Mouse (Mus musculus) cerebellum, adult 9-10 months (tissue): Measurements from ENCODE around the gene Grin1.
A peak's percentile ranks its signal among the peaks of the same experiment; 100 is the strongest.

Source experiments
- DNase-seq: peaks from one replicate; pipeline ENCODE4 v3.0.0; 2022

The Grin1 gene

DNA sequence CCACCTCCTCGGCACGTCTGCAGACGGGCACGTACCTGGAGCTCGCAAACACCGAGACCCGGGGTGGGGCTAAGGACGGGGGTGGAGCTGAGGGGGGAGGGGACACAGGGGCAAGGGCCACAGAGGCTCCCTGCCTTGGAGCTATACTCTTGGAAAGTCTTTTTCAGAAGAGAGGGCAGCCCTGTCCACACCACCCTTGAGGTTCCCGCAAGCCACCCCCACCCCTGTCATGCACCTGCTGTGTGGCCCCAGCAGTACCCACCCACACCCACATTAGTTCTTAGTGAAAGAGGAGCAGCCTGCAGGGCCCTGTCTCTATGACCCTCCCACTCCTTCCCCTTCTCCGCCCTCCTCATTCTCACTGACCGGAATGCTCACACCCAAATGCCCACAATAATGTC, 7.5 kb downstream of the Grin1 start:
- no peak for DNase-seq

DNA sequence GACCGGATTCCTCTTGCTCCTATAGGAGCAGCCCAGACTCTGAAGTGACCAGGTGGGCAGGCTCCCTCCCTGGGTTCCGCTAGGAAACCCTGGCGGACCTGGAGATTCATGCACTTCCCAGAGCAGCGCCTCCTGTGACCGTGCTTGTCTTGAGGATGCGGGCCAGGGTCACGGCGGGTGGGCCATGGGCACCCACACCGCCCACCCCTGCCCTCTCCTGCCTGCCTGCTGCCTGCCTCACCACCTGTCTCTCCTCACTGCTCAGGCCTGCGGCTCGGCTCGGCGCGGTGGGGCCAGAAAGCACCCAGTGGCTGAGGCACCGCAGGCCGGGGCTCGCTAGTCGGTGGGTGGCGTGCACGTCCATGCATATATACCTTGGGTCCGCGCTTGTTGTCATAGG, 8.0 kb downstream of the Grin1 start:
- no peak for DNase-seq

DNA sequence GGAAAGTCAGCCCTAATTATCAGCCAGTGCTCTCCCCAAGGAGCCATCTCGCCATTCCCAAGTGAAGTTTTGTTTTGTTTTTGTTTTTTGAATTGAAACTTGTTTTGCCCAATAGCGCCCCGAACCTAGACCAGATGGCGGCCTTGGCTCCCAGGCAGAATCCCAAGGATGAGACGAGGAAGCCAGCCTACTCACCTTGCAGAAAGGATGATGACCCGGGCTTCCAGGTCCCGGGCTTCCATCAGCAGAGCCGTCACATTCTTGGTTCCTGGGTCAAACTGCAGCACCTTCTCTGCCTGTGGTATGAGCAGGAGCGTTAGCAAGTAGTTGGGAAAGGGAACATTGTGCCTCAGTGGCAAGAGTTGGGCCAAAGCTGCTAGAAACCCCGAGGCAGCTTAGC, 8.8 kb downstream of the Grin1 start:
- DNase-seq: no peak

DNA sequence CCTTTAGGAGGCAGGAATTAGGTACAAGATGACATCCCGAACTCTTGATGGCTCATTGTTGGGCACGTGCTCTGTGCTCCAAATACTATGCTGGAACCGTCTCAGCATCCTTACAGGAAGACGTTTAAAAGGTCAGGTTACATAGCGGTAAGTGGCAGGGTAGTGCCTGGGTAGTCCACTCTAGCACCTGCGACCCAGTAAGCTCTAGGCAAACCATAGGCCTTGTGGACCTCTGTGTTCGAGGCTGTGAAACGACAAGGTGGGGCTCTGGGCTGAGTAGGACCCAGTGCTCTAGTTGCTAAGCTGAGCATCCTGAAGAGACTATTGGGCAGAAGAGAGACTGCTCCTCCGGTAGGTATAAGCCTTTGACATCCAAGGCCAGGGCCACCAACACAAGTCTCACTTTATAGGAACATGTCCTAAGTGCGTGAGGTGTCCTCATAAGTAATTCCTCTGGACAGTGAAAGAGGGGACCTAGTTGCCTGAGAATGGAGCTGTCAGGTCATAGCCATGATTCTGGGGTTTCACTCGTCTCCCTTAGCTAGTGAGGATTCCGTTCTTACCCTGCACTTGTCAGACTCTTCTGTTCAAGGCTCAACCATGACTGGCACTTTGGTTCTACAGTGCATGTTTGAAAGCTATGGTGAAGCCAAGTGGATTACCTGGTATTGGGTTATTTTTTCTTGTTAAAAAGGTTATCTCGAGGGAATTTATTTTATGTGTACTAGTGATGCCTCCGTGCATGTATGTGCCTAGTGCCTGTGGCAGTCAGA, 13.2 kb downstream of the Grin1 start:
- no peak for DNase-seq

DNA sequence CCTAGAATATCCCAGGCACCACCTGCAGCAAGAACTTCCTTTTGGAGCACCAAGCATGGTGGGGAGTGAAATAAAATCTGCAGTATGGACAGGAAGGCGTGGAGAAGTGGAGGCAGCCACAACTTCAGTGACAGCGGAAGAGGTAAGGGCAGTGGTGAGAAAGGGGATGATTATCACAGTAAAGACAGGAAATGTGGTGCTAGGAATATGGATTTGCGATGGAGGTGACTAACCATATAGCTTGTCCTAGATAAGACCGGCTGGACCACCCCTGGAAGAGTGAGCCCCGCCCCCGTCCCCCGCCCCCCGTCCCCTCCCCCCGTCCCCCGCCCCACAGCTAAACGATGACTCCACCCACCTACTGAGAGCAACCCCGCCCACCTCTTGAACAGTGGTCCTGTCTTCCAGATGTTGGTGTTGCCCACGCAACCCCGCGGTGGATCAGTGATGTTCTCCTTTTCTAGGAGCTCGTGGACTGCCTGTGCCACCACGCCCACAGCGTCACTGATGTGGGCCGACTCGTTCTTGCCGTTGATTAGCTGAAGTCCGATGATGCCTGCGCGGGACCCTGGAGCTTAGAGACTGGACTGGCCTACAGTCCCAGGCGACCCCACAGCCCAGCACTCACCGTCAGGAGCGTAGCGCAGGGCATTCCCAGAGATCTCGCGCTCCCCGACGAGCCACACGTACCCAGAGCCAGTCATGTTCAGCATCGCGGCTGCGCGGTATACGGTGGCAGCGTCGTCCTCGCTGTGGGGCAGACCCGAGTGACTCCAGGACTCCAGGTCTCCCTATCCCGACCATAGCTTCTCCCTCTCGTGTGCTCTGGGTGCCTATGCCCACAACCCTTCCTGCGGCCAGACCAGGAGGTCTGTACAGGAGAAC, 14.1 kb downstream of the Grin1 start:
- DNase-seq: no peak

DNA sequence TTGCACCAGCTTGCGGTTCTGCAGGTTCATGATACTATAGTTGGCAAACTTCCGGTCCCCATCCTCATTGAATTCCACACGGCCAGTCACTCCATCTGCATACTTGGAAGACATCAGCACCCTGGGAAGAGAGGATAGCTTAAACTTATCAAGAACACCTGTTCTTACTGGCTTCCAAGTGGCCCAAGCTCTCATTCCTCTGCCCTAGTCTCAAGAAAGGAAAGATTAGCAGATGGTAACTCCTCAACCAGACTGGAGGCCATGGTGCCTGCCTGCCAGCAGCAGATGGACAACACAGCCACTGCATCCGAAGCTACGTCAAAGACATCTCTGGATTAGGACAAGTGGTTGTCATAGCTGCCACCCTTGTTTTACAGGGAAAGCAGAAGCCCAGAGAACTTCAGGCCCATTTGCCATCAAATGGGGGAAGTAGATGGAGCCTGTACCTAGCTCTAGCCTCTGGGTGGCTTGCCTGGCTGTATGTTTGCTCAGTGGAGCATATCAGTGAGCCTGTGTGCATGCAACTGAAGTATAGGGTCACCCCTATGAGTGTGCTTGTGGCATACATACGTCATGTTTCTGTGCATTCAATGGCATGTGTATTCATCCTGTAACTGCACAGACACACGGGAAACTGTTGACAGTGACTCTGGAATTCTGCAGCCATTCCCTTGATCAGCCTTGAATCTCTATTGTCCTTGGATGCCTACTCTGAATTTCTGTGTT, 14.9 kb downstream of the Grin1 start:
- peak; percentile 92 for DNase-seq

DNA sequence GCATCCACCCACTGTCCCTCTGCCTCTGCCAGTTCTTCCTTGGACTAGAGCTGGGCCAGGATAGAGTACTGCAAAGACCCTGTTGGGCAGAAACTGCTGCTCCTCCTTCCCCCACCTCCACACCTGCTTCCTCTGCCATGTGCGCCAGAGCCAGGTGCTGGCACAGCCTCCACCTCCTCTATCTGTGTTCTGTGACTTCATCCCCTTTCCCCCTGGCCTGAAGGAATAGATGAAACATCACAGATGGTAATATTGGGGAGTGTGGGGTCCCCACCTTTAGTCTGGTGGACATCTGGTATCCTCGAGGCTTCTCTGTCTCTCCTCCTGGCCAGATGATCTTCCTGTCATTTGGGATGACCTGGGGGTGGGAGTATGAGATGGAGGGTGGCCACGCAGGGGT, 15.5 kb downstream of the Grin1 start:
- no peak for DNase-seq

DNA sequence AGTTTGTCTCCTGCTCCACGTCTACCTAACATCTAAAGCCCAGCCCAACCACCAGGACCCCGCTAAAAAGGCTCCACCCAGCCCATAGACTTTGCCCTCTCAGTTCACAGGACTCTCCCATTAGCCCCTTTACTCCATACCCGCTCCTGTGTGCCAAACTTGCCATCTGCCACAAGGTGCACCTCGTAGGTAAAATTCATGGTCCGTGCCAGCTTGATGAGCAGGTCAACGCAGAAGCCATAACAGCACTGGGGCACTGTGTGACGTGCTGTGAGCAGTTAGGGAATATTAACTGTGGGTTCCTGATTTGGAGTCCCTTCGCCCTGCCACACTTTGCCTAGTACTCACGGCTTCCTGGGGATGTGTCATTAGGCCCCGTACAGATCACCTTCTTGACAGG, 20.9 kb downstream of the Grin1 start:
- DNase-seq: peak; percentile 72

DNA sequence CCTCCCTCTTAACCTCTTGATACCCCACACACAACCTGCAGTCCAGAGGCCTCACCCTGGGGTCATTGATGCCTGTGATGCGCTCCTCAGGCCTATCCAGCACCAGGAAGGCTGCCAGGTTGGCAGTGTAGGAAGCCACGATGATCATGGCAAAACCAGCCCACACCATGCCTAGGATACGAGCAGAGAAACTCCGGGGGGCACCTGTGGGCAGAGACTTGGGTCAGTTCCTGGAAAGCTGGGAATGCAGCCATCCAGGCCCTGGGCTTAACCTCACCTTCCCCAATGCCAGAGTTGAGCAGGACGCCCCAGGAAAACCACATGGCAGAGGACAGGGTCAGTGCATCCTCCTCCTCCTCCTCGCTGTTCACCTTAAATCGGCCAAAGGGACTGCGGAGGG, 21.9 kb downstream of the Grin1 start:
- DNase-seq: peak; percentile 60

DNA sequence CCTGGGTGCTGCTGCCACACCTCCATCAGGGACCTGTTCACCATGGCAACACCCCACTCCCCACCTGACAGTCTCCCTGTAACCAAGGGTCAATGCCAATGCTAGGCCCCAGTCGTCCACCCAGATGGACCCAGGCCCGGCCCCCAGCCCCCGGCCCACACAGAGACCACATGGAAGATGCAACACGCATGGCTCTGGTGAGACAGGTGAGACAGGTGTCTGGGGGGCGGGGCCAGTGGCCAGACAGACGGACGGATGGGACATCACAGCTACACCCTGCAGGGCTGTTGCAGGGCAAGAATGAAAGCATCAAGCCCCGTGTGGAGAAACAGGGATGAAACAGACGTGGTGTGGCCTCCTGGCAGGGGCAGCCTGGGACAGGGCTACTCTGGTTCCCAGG, 25.3 kb downstream of the Grin1 start:
- DNase-seq: peak; percentile 62

DNA sequence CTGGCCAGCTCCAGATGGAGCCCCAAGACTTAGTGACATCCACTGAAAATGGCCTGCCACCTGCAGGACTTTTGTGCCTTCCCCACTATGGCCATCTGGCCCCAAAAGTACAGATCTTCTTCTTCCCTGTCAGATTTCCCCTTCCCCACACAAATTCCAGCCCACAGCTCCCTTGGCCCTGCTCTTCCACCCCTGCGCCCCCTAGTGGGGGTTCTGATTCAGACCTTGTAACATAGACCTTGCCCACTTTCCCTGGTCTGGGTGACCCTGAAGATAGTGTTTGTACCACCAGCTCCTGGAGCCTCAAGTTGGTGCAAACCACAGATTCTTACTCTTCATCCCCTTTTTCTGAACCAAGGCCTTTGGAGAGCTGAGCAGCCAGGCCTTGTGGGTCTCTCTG, 26.1 kb downstream of the Grin1 start:
- peak; percentile 84 for DNase-seq

DNA sequence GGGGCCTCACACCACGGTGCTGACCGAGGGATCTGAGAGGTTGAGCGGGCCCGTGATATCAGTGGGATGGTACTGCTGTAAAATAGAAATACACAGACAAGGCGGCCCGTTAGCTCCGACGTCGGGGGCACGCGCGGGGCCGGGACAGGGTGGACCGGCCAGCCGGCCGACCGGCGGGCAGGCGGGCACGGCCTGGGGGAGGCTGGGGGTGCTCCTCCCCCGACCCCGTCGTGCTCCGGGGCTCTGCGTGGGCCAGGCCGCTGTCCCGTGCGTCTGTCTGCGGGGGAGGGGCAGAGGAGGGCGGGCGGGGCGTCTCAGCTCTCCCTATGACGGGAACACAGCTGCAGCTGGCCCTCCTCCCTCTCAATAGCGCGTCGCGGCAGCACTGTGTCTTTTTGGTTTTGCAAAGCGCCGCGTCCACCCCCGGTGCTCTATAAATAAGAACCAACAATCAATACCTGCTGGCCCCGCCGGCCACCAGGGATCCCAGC, 26.9 kb downstream of the Grin1 start:
- peak; percentile 55 for DNase-seq

DNA sequence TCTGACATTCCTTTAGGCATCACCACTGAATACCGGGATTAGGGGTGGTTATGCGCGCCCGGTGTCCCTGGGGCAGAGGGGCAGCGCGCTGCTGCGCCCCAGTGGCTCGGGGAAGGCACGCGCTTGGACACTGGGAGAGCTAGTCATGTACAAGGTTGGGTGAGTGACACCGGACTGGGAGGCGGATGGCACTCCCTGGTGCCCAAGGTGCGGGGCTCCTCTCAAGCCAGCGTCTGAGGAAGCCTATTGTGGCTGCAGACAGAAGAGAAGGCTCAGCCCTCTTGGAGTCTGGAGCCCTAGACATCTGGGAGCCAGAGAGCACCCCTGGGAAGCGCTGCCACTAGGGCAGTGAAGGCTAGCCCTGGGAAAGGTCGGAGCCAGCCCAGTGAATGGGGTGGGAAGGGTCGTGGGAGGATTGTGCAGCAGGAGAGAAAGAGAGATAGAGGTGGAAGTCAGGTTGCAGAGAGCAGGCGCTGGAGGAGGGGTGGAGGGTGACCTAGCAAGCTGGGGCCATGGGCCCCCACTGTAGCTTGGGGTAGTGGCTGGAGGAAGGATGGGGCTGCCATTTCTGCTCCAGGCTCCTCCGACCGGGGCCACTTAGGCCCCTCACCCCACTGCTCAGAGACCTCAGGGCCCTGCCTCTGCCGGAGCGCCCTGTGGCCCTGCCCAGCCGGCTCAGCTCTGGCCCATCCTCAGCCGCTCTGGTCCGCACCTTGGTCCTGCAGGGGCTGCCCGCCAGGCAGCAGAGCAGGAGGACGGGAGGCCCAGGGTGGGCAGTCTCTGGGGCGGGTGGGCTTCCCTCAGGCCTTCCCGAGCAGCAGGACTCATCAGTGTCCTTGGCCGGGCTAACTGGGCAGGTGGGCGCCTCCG, 27.6 kb downstream of the Grin1 start:
- peak; percentile 66 for DNase-seq

DNA sequence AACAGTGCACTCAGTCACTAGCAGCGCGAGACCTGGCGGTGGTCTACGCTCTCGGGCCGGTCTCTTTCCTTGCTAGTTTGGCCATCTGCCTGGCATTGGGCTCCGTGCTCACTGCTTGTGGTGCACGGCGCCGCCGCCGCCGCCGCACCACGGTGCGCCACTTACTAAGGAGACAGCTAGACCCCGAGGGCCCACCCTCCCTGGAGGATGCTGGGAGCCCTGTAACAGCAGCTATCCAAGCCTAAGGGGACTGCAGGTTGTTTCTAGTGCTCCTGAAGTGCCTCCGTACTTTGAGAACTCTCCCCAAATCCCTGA, 28.2 kb downstream of the Grin1 start:
- DNase-seq: peak; percentile 80

DNA sequence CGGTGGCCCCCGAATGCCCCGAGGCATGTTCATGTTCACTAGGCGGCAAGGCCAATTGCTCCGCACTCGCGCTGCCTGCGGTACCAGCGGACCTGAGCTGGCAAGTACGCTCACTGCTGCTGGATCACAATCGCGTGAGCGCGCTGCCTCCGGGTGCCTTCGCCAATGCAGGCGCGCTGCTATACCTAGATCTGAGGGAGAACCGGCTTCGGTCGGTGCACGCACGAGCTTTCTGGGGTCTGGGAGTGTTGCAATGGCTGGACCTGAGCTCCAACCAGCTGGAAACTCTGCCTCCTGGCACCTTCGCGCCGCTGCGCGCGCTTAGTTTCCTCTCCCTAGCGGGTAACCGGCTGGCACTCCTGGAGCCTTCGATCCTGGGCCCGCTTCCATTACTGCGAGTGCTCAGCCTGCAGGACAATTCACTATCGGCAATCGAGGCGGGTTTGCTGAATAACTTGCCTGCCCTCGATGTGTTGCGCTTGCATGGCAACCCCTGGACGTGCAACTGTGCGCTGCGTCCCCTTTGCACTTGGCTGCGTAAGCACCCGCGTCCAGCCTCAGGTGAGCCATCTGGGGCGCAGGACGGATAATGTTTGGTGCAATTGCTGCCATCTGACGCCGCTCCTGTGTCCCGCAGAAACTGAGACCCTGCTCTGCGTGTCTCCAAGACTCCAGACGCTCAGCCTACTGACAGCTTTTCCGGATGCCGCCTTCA, 28.7 kb downstream of the Grin1 start:
- peak; percentile 80 for DNase-seq

DNA sequence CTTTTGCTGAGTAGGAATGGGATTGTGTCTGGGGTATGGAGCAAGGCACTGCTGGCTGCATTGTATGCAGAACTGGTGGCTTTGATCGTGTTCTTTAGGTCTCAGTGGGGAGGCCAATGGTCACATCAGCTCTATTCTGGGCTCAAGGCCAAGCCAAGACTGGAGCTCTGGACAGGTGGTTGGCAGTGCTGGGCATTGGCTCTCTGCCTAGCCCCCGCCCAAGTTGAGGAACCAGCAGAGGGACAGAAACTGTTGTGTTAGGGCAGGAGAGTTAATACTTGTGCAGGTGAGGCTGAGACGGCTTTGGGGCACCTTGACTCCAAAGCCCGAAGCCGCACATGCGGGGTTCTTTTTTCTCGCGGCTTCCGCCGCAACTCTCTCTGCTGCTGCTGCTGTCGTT, 29.3 kb downstream of the Grin1 start, which contains the start of gene Lrrc26:
Gene Lrrc26 (plus strand): TSS at position 265 of the 400 bp plus-strand sequence.
- DNase-seq: peak; percentile 88

DNA sequence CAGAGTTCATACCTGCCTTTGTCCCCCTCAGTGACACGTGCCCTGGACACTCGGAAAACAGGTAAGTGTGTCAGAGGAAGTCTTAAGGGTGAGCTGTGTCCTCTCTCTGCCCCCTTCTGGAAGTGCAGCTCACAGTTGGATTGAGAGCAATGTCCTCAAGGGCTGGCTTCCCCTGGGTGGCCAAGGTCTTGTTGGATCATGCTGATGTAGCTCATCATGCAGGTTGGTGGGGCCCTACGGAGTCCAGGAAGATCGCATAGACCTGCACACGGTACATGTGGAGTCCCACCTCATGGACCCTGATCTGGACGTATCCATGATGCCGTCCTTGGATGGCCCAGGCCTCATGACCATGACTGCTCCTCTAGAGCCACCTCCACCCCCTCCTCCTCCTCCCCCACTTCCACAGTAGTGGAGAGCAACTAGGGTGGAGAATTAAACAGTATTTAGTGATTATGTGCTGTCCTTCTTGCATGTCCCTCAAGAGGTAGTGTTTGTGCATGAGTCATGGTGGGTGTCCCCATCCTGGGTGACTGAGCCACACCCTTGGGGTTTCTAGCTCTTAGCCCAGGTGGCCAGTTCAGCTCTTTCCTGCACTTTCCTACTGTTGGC, 30.1 kb downstream of the Grin1 start:
- DNase-seq: peak; percentile 61

DNA sequence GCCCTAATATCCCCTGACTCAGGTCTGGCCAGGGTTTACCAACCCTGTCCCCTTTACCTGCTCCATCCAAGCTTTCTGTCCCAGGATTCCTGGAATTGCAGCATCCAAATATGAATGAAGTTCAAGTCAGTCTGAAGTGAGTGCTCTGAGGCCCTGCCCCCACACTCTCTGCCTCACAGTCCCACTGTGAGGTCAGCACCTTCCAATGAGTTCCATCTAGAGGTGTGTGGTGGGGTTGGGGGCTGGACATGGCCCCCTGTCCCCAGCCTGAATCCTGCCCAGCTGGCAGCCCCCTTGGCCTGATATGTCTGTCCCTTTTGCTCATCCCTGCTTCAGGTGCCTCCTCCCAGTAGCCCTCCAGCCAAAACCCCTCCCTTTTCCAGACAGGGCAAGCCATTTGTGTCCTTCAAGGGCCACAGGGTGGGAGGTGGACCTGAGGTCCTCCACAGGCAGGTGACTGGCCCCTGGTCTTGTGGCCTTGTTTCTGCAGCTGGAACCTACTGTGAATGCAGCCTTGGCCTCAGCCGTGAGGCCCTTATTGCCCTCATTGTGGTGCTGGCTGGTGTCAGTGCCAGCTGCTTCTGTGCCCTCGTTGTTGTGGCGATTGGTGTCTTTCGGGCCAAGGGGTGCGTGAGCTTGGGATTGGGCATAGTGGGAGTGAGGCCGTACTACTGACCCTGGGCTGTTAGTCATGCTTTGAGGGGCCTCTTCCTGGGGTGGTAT, 30.9 kb downstream of the Grin1 start, which contains the start of gene Tmem210:
Gene Tmem210 (plus strand): TSS at position 219 of the 723 bp plus-strand sequence.
- DNase-seq: peak; percentile 58

DNA sequence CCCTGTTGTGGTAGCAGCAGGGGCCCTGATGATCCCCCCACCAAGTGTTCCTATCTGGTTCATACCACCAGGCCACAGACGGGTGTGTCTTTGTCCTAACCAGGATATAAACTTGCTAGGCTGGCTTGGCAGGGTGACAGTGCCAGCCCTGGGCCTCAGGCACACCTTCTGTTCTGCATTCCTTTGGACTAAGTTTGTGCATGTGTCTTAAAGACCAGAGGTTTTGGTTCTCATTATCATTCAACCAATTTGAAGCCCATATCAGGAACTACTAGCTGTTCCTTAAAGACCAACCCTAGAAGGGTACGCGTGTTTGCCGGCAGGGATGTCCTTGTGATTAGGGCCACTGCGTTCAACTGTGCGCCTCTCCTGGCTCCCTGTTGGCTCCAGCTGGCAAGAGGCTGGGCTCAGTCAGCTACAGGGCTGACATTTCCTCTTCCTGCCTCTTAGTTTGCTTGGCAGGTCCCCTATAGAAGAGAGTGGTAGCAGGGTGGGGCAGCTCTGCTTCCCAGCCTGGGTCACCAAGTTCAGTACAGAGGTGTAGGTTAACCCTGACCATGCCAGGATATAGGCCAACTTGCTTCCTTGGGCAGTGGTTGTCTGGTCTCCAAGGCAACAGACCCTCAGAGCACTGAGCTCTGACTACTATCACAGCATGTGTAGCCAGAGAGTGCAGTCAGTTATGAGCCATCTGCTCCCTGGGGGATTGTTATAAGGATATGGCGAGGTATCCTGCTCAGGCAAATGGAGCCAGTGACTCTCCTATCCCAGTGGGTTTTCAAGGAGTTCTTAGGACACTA, 31.9 kb downstream of the Grin1 start:
- DNase-seq: peak; percentile 71

DNA sequence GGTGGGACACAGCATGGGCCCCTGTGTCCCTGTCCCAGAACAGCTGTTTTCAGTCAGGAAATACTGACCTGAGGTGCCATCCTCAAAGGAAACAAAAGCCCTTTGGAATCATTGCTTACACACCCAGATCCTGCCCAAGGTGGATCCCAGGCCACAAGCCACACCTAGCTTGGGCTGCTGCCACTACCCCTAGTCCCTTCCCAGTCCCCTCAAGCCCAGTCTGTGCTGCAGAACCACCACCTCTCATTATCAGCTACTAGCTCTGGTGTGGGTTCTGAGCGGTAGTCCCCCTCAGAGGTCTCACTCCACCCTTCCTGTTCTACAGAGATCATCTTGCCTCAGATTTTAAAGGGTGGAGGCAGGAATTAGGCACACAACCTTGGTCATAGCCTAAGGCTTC, 32.7 kb downstream of the Grin1 start:
- no peak for DNase-seq
